Mouse (Mus musculus): ENCODE results near the gene Ddx6.
A peak's percentile ranks its signal among the peaks of the same experiment; 100 is the strongest.

The Ddx6 gene

DNA sequence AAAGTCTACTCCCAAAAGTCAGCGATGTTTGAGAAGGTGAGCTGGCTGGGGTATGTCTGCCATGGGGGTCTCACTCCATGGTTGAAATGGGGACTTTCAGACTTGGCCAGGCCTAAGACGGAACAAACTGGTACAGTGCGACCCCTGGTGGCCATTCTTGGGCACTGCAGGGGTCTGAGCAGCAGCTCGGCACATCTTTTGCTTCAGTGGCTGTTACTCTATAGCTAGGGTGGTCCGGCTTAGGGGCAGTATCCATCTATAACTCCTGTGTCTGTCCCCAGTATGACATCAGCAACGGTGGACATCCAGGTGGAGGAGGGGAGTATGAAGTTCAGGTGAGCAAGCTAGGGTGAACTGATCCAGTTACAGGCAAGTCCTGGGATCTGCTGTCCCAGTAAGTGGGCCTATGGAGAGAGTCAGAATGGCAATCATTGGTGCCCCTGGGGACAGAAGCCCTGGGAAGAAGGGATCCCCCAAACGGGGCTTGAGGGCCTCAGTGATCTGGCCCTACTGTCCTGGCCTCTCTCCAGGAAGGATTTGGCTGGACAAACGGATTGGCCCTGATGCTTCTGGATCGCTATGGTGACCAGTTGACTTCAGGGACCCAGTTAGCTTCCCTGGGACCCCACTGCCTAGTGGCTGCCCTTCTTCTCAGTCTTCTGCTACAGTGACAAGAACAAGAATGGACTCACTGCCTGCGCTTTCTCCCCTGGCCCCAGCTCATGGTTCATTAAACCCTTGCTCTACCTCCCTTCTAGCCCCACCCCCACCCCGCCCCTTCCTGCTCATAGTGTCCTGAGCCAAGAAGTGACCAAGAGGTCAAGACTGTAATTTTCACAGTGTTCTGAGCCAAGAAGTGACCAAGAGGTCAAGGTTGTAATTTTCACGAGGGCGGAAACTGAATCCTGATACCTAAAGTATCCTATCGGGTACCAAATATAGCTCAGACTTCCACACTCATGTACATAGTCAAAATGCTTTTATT is 80.9 kb downstream of the Ddx6 start:
- DNase-seq (ENCODE audit: low read depth, low spot score), result peak; percentile 62

DNA sequence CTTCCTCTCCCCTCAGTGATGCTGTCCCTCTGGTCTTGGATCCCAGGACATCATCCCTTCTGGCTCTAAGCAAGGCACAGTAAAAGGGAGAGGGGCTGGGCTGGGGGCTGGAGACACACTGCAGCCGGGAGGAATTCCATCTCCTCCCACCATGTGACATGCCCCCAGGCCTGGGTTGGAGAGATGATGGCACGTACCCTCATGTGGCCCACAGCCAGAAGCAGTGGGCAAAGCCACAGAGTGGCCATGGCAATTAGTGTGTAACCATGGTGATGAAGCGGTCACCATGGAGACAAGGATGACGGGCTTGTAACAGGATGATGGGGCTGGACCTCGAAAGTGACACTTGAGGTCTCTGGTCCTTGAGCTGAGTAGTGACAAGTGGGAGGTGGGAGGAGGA is 81.9 kb downstream of the Ddx6 start:
- no peak for DNase-seq (ENCODE audit: low read depth, low spot score)

DNA sequence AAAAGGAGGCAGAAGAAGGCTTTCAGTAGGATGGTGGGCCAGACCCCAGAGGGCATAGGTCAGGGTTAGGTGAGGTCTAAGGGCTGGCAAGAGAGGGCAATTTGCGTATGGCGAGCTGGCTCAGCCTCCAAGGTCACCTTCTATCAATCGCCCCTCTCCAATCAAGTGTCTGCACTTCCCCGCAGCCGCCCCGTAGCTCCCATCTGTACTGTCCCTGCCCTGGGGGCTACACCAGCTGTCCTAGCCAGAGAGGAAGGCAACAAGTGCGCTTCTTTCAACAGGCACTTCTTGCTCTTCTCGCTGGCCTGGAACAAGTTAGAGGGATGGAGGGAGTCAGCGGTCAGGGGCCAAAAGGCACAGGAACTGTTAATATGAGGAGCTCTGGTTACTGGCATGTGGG is 83.3 kb downstream of the Ddx6 start:
- no peak for DNase-seq (ENCODE audit: low read depth, low spot score)
